Mouse (Mus musculus) liver, embryonic 15.5 days (tissue): Measurements from ENCODE around the gene Muc4. TPM values are rescaled to one million over a fixed set of nuclear protein-coding genes. Genes with fewer than 3 reads are reported as not detected.
A peak's percentile ranks its signal among the peaks of the same experiment; 100 is the strongest.

ENCODE experiments used
- ATAC-seq: fragments of 200-750 bp; cut with Nextera tagmentation; 2 replicates; pipeline ENCODE4 v1.8.0; 2017; ENCODE audit warnings: moderate number of reproducible peaks, mild to moderate bottlenecking, moderate library complexity; ENCODE audit not compliant: insufficient read depth
- H3K27ac ChIP-seq: fragments of 300-500 bp; sonication (generic); replicated peaks from 2 replicates; pipeline ENCODE4 v1.5.1; 2015; ENCODE audit warnings: mild to moderate bottlenecking, inconsistent platforms
- H3K27me3 ChIP-seq: fragments of 300-500 bp; sonication (generic); 2 replicates; pipeline ENCODE4 v1.6.1; 2015; ENCODE audit warnings: mild to moderate bottlenecking, inconsistent platforms
- H3K36me3 ChIP-seq: fragments of 300-500 bp; sonication (generic); replicated peaks from 2 replicates; pipeline ENCODE4 v1.6.1; 2015; ENCODE audit warnings: moderate library complexity, mild to moderate bottlenecking, inconsistent platforms
- H3K4me1 ChIP-seq: fragments of 300-500 bp; sonication (generic); replicated peaks from 2 replicates; pipeline ENCODE4 v1.6.1; 2015; ENCODE audit warnings: inconsistent platforms
- H3K4me2 ChIP-seq: fragments of 300-500 bp; sonication (generic); 2 replicates; pipeline ENCODE4 v1.6.1; 2015; ENCODE audit warnings: moderate library complexity, mild to moderate bottlenecking, inconsistent platforms
- H3K4me3 ChIP-seq: fragments of 300-500 bp; sonication (generic); replicated peaks from 2 replicates; pipeline ENCODE4 v1.5.1; 2015; ENCODE audit warnings: mild to moderate bottlenecking, inconsistent platforms
- H3K9ac ChIP-seq: fragments of 300-500 bp; sonication (generic); 2 replicates; pipeline ENCODE4 v1.6.1; 2015; ENCODE audit warnings: moderate library complexity, mild to moderate bottlenecking, inconsistent platforms
- H3K9me3 ChIP-seq: fragments of 300-500 bp; sonication (generic); replicated peaks from 2 replicates; pipeline ENCODE4 v1.6.1; 2016; ENCODE audit warnings: inconsistent platforms
- WGBS: fragments of 180-500 bp; shearing (Covaris S2); methylation state at CpG from one replicate; pipeline ENCODE4 v1.1.7; 2015; ENCODE audit warnings: mixed read lengths; ENCODE audit not compliant: insufficient replicate concordance; 5-methylcytosine and 5-hydroxymethylcytosine counted together
- polyA plus RNA-seq: library from polyadenylated mRNA; unstranded; fragments of >200 nt; fragmentation: Nextera tagmentation; extraction: Ambion mirVana; gene quantifications from 2 replicates; pipeline ENCODE4 v1.2.1, GENCODE M21; 2015

The Muc4 gene
- polyA plus RNA-seq, 1 experiment from 2014 or later, result 0.67 TPM

- WGBS, result 24% methylated on average over 5 of the region's 5 CpGs
- ATAC-seq, result no peak
- Histone ChIP-seq H3K36me3 (no peaks in the 10 kb centered on the region), H3K9me3 (no peaks in the 10 kb centered on the region; the same call in 1 of the 2 replicates), H3K27ac (no peak overlapping the region), H3K4me1 (peaks cover 19% of the 10 kb centered on the region), H3K4me2 (no peak overlapping the region), H3K27me3 (no peaks in the 10 kb centered on the region), H3K4me3 (no peak overlapping the region), H3K9ac (no peak overlapping the region)
These were observed 68.2 kb downstream of the Muc4 start for GRCm38 (mm10) chr16:32803901-32804300.

GRCm38 (mm10) chr16:32805151-32805550 is 69.5 kb downstream of the Muc4 start:
- Histone ChIP-seq H3K27me3 (no peaks in the 10 kb centered on the region), H3K4me1 (peaks cover 19% of the 10 kb centered on the region), H3K36me3 (no peaks in the 10 kb centered on the region), H3K9me3 (no peaks in the 10 kb centered on the region), H3K27ac (no peak overlapping the region), H3K4me2 (no peak overlapping the region), H3K9ac (no peak overlapping the region), H3K4me3 (no peak overlapping the region)
- no peak for ATAC-seq
- WGBS, result 53% methylated on average over 7 of the region's 7 CpGs

- peak; percentile 61; the same call in 1 of the 2 replicates for ATAC-seq
- no peaks in the 10 kb centered on the region for H3K27me3 ChIP-seq
- peaks cover 19% of the 10 kb centered on the region for H3K4me1 ChIP-seq
- no peak overlapping the region for H3K27ac ChIP-seq
- WGBS, result 30% methylated on average over 8 of the region's 8 CpGs
- no peak overlapping the region for H3K9ac ChIP-seq
- no peaks in the 10 kb centered on the region for H3K9me3 ChIP-seq
- no peaks in the 10 kb centered on the region for H3K36me3 ChIP-seq
- H3K4me3 ChIP-seq, result no peak overlapping the region
- no peak overlapping the region for H3K4me2 ChIP-seq
These were observed 71.9 kb downstream of the Muc4 start for GRCm38 (mm10) chr16:32807408-32808185.

GRCm38 (mm10) chr16:32810321-32810720 is 74.6 kb downstream of the Muc4 start, which contains the start of gene Smbd1:
Smbd1 (minus strand) TSS chr16:32810477.
- Histone ChIP-seq H3K4me2 (no peak within 1 kb of the TSS), H3K9ac (no peak within 1 kb of the TSS), H3K27ac (no peak within 1 kb of the TSS), H3K4me3 (no peak within 1 kb of the TSS), H3K36me3 (no peaks in the 10 kb centered on the region), H3K27me3 (0 out of 2 replicates have a peak, but pooled peaks cover 3% of the 10 kb centered on the region), H3K4me1 (peaks cover 28% of the 10 kb centered on the region), H3K9me3 (no peaks in the 10 kb centered on the region)
- no peak for ATAC-seq
- WGBS, result 69% methylated on average over 4 of the region's 4 CpGs

- WGBS, result 0% methylated on average over 9 of the region's 9 CpGs
- Histone ChIP-seq H3K4me3 (no peak overlapping the region), H3K4me2 (peak overlapping the region; percentile 53)
These were observed 77.2 kb downstream of the Muc4 start for GRCm38 (mm10) chr16:32812888-32813361.

GRCm38 (mm10) chr16:32813362-32813761 is 77.7 kb downstream of the Muc4 start:
- H3K27me3 ChIP-seq, result peaks cover 3% of the 10 kb centered on the region; the same call in 1 of the 2 replicates
- H3K9me3 ChIP-seq, result no peaks in the 10 kb centered on the region
- ATAC-seq, result no peak
- peaks cover 17% of the 10 kb centered on the region for H3K4me1 ChIP-seq
- H3K36me3 ChIP-seq, result no peaks in the 10 kb centered on the region
- H3K27ac ChIP-seq, result no peak overlapping the region
- 34% methylated on average over 9 of the region's 9 CpGs for WGBS
- H3K4me3 ChIP-seq, result no peak overlapping the region
- H3K9ac ChIP-seq, result no peak overlapping the region
- peak overlapping the region; percentile 53 for H3K4me2 ChIP-seq

More at GRCm38 (mm10) chr16:32812888-32813361, 77.2 kb downstream of the Muc4 start:
- Histone ChIP-seq H3K36me3 (no peaks in the 10 kb centered on the region), H3K27me3 (peaks cover 3% of the 10 kb centered on the region; the same call in 1 of the 2 replicates), H3K9me3 (no peaks in the 10 kb centered on the region), H3K27ac (no peak overlapping the region), H3K4me1 (peaks cover 21% of the 10 kb centered on the region), H3K9ac (no peak overlapping the region)
- ATAC-seq, result no peak

GRCm38 (mm10) chr16:32813771-32814170 is 78.1 kb downstream of the Muc4 start:
- no peak for ATAC-seq
- 56% methylated on average over 3 of the region's 3 CpGs for WGBS

GRCm38 (mm10) chr16:32814539-32814938 is 78.9 kb downstream of the Muc4 start:
- no peak for ATAC-seq
- H3K9ac ChIP-seq, result no peak overlapping the region
- 23% methylated on average over 14 of the region's 14 CpGs for WGBS

More at GRCm38 (mm10) chr16:32813771-32814170, 78.1 kb downstream of the Muc4 start:
- peaks cover 15% of the 10 kb centered on the region for H3K4me1 ChIP-seq
- no peaks in the 10 kb centered on the region for H3K9me3 ChIP-seq
- peaks cover 3% of the 10 kb centered on the region; the same call in 1 of the 2 replicates for H3K27me3 ChIP-seq
- no peak overlapping the region for H3K27ac ChIP-seq
- no peak overlapping the region for H3K4me2 ChIP-seq
- no peaks in the 10 kb centered on the region for H3K36me3 ChIP-seq
- no peak overlapping the region for H3K4me3 ChIP-seq
- no peak overlapping the region for H3K9ac ChIP-seq

GRCm38 (mm10) chr16:32815160-32815605 is 79.5 kb downstream of the Muc4 start:
- Histone ChIP-seq H3K4me2 (peak overlapping the region; percentile 56), H3K4me1 (peaks cover 15% of the 10 kb centered on the region), H3K9ac (no peak overlapping the region), H3K27ac (no peak overlapping the region), H3K27me3 (peaks cover 3% of the 10 kb centered on the region; the same call in 1 of the 2 replicates), H3K9me3 (no peaks in the 10 kb centered on the region), H3K36me3 (no peaks in the 10 kb centered on the region), H3K4me3 (peak overlapping the region; percentile 32)
- ATAC-seq, result no peak; the same call in 1 of the 2 replicates
- WGBS, result 14% methylated on average over 6 of the region's 6 CpGs

More at GRCm38 (mm10) chr16:32814539-32814938, 78.9 kb downstream of the Muc4 start:
- Histone ChIP-seq H3K36me3 (no peaks in the 10 kb centered on the region), H3K4me1 (peaks cover 15% of the 10 kb centered on the region), H3K4me3 (peak overlapping the region; percentile 32), H3K27ac (no peak overlapping the region), H3K4me2 (peak overlapping the region; percentile 56), H3K27me3 (peaks cover 3% of the 10 kb centered on the region; the same call in 1 of the 2 replicates), H3K9me3 (no peaks in the 10 kb centered on the region)

GRCm38 (mm10) chr16:32818036-32818435 is 82.3 kb downstream of the Muc4 start:
- no peak overlapping the region for H3K9ac ChIP-seq
- no peaks in the 10 kb centered on the region for H3K9me3 ChIP-seq
- 70% methylated on average over 4 of the region's 4 CpGs for WGBS
- ATAC-seq, result no peak
- no peaks in the 10 kb centered on the region for H3K36me3 ChIP-seq
- H3K4me1 ChIP-seq, result peaks cover 19% of the 10 kb centered on the region
- H3K27me3 ChIP-seq, result peaks cover 3% of the 10 kb centered on the region; the same call in 1 of the 2 replicates
- H3K4me2 ChIP-seq, result no peak overlapping the region
- no peak overlapping the region for H3K4me3 ChIP-seq
- H3K27ac ChIP-seq, result no peak overlapping the region

- no peaks in the 10 kb centered on the region for H3K9me3 ChIP-seq
- H3K4me3 ChIP-seq, result no peak overlapping the region
- no peaks in the 10 kb centered on the region for H3K36me3 ChIP-seq
- 73% methylated on average over 5 of the region's 5 CpGs for WGBS
- no peak for ATAC-seq
- no peak overlapping the region for H3K27ac ChIP-seq
- H3K4me1 ChIP-seq, result peaks cover 17% of the 10 kb centered on the region
- H3K9ac ChIP-seq, result no peak overlapping the region
- peaks cover 3% of the 10 kb centered on the region; the same call in 1 of the 2 replicates for H3K27me3 ChIP-seq
- H3K4me2 ChIP-seq, result no peak overlapping the region
These were observed 82.8 kb downstream of the Muc4 start for GRCm38 (mm10) chr16:32818441-32818840.
